Mouse (Mus musculus): Measurements from ENCODE around the gene 1700016C15Rik.

DNA sequence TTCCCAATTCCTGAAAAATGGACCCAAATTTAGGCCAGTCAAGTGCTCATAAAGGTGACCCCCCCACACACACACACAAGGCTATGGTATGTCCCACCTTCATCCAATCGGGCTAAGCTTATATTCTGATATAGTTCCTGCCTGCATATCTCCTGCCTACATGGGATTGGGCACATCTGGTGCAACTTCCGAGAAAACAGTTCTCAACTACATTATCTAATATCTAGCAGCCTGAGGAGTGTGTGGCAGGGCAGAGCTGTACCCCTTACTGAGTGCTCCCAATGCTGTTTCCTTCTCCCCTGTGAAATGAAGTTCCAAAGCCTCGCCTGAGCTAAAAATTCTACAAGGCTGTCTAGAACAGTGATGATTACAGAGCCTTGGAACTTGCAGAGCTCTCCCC is 13.2 kb upstream of the 1700016C15Rik start:
- TF ChIP-seq CTCF (IDR thresholded peaks at IDR 0.05; ENCODE audit: extremely low read depth, insufficient read depth, insufficient read length, insufficient replicate concordance) (no peak), POLR2A (IDR thresholded peaks at IDR 0.05; ENCODE audit: low read depth, low read length) (no peak)

Measured in spleen, adult 2 months (tissue).